Mouse (Mus musculus) midbrain, embryonic 12.5 days (tissue): ENCODE results near the gene Gm13199. TPM values are rescaled to one million over a fixed set of nuclear protein-coding genes. Genes with fewer than 3 reads are reported as not detected.
A peak's percentile ranks its signal among the peaks of the same experiment; 100 is the strongest.

ENCODE experiments used
- ATAC-seq: fragments of 200-750 bp; cut with Nextera tagmentation; 2 replicates; pipeline ENCODE4 v1.8.0; 2017; ENCODE audit warnings: low read depth, moderate TSS enrichment, moderate library complexity; ENCODE audit not compliant: low FRiP score
- H3K27ac ChIP-seq: fragments of 300-500 bp; sonication (generic); replicated peaks from 2 replicates; pipeline ENCODE4 v1.5.1; 2016; ENCODE audit warnings: mild to moderate bottlenecking
- H3K27me3 ChIP-seq: fragments of 300-500 bp; sonication (generic); 2 replicates; pipeline ENCODE4 v1.6.1; 2016; ENCODE audit warnings: mild to moderate bottlenecking
- H3K36me3 ChIP-seq: fragments of 300-500 bp; sonication (generic); 2 replicates; pipeline ENCODE4 v1.6.1; 2016
- H3K4me1 ChIP-seq: fragments of 300-500 bp; sonication (generic); 2 replicates; pipeline ENCODE4 v1.6.1; 2016
- H3K4me2 ChIP-seq: fragments of 300-500 bp; sonication (generic); replicated peaks from 2 replicates; pipeline ENCODE4 v1.6.1; 2016; ENCODE audit warnings: mild to moderate bottlenecking, moderate library complexity
- H3K4me3 ChIP-seq: fragments of 300-500 bp; sonication (generic); 2 replicates; pipeline ENCODE4 v1.5.1; 2016; ENCODE audit warnings: mild to moderate bottlenecking
- H3K9ac ChIP-seq: fragments of 300-500 bp; sonication (generic); replicated peaks from 2 replicates; pipeline ENCODE4 v1.6.1; 2016; ENCODE audit warnings: mild to moderate bottlenecking, moderate library complexity
- H3K9me3 ChIP-seq: fragments of 300-500 bp; sonication (generic); 2 replicates; pipeline ENCODE4 v1.6.1; 2016; ENCODE audit warnings: mild to moderate bottlenecking
- WGBS: fragments of 180-500 bp; shearing (Covaris S2); methylation state at CpG from one replicate; pipeline ENCODE4 v1.1.7; 2016; 5-methylcytosine and 5-hydroxymethylcytosine counted together
- polyA plus RNA-seq: library from polyadenylated mRNA; unstranded; fragments of >200 nt; fragmentation: Nextera tagmentation; extraction: Ambion mirVana; gene quantifications from 2 replicates; pipeline ENCODE4 v1.2.1, GENCODE M21; 2016

Gm13199 gene
- polyA plus RNA-seq: 1.7 and 2.3 TPM in 2 replicates

DNA sequence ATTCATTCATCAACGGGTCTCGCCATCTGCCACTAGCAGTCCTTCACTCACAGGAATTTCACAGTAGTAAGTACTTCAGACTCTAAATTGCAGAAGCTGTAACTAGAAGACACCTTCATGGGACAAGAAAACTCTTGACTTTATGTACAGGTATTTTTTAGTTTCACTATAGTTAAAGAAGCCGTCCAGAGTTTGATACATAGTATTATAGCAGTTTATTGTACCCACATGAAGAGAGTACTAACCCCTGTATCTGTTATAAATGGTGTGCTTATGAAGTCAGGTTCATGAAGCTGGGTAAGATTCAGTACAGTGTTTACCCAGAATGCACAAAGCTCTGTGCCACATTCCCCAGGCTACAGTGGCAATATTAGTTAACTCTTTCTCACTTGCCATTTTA lies at the start of gene Gm13199:
Gm13199 (minus strand) TSS at position 101 of the 400 bp plus-strand sequence.
- no peaks in the 10 kb centered on the region for H3K27me3 ChIP-seq
- no peak for ATAC-seq
- H3K4me2 ChIP-seq: no peak within 1 kb of the TSS
- H3K9ac ChIP-seq: no peak within 1 kb of the TSS
- H3K4me3 ChIP-seq: no peak within 1 kb of the TSS
- H3K36me3 ChIP-seq: peaks cover 71% of the 10 kb centered on the region
- no peaks in the 10 kb centered on the region for H3K4me1 ChIP-seq
- no peak within 1 kb of the TSS for H3K27ac ChIP-seq
- WGBS: 96% methylated on average over 3 of the region's 3 CpGs
- H3K9me3 ChIP-seq: no peaks in the 10 kb centered on the region

DNA sequence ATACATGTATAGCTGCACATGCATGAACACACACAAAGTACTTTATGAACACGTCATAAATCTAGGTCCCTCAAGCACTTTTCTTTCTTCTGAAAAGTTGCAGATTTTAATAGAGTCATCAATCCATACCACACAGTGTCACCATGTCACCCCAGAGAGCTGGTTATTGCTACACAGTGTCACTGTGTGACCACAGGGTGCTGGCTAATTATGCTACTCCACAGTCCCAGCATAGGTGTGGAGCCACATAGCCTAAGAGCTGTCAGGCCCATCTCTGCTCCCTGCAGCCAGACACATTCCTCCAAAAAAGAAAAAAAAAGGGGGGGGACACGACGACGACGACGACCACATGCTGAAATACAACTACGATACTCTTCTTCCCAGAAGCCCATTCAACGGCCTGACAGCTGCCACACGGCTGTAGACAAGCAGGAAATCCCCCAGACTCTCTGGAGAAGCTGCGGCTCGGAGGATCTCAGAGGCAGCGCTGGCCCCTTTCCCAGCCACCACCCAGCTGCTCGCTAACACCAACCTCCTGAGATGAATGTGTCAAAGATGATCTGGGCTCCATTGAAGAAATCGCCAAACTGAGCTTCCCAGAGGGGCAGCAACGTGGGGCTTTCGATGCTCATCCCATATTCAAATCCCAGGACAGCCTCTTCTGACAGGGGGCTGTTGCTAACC lies 48.7 kb upstream of the Gm13199 start:
- 61% methylated on average over 16 of the region's 16 CpGs for WGBS
- Histone ChIP-seq H3K27ac (no peak overlapping the region), H3K4me3 (no peak overlapping the region), H3K9me3 (no peaks in the 10 kb centered on the region), H3K27me3 (no peaks in the 10 kb centered on the region), H3K4me2 (no peak overlapping the region), H3K9ac (no peak overlapping the region), H3K4me1 (no peaks in the 10 kb centered on the region), H3K36me3 (peaks cover 7% of the 10 kb centered on the region; the same call in 1 of the 2 replicates)
- ATAC-seq: no peak

DNA sequence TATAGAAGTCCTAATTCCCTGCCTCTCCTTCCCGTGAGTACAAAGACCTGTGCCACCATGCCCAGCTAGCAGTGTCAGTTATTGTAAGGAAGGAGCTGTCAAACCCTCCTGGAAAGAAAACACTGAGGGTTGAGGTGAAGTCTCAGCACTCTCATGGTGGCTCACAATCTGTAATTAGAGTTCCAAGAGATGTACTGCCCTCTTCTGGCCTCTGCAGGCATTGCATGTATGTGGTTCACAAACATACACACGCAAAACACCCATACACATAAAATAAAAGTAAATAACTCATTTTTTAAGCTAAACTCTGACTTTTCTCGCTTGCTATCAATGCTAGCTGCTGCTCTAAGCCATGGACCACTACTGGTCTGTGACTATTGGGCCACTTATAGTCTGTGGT lies 43.9 kb upstream of the Gm13199 start:
- Histone ChIP-seq H3K9ac (no peak overlapping the region), H3K36me3 (peaks cover 11% of the 10 kb centered on the region; the same call in 1 of the 2 replicates), H3K9me3 (no peaks in the 10 kb centered on the region), H3K27ac (no peak overlapping the region), H3K27me3 (no peaks in the 10 kb centered on the region), H3K4me2 (no peak overlapping the region), H3K4me1 (no peaks in the 10 kb centered on the region), H3K4me3 (no peak overlapping the region)
- 45% methylated on average over 3 of the region's 3 CpGs for WGBS
- no peak for ATAC-seq

- no peak for ATAC-seq
- no peaks in the 10 kb centered on the region for H3K27me3 ChIP-seq
- H3K27ac ChIP-seq: no peak overlapping the region
- no peaks in the 10 kb centered on the region for H3K9me3 ChIP-seq
- 62% methylated on average over 5 of the region's 5 CpGs for WGBS
- no peak overlapping the region for H3K4me3 ChIP-seq
- no peaks in the 10 kb centered on the region for H3K4me1 ChIP-seq
- no peak overlapping the region for H3K9ac ChIP-seq
- H3K36me3 ChIP-seq: peaks cover 11% of the 10 kb centered on the region; the same call in 1 of the 2 replicates
- H3K4me2 ChIP-seq: no peak overlapping the region
Observed at GRCm38 (mm10) chr2:5906092-5906491, 43.4 kb upstream of the Gm13199 start.

DNA sequence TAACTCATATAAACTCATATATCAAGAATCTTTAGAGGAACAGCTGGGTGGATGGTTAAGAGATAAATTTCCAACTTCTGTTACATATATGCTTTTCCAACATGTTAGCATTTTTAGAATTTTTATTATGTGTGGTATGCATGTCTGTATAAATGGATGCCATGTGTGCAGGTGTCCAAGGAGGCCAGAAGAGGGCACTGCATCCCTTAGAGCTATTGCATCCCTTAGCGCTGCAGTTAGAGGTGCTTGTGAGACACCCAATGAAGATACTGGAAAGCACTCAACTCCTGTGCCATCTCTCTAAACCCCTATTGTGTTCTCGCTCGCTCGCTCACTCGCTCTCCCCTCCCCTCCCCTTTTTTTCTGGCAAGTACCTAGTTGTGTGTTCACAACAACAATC lies 37.4 kb upstream of the Gm13199 start:
- H3K4me1 ChIP-seq: no peaks in the 10 kb centered on the region
- no peak overlapping the region for H3K4me3 ChIP-seq
- no peak overlapping the region for H3K27ac ChIP-seq
- 52% methylated on average over 5 of the region's 5 CpGs for WGBS
- ATAC-seq: no peak
- H3K27me3 ChIP-seq: no peaks in the 10 kb centered on the region
- H3K36me3 ChIP-seq: peaks cover 4% of the 10 kb centered on the region; the same call in 1 of the 2 replicates
- no peak overlapping the region for H3K4me2 ChIP-seq
- no peaks in the 10 kb centered on the region for H3K9me3 ChIP-seq
- no peak overlapping the region for H3K9ac ChIP-seq

GRCm38 (mm10) chr2:5894843-5895570 lies 32.3 kb upstream of the Gm13199 start, which contains the start of gene Sec61a2:
Sec61a2 (minus strand) TSS chr2:5895432.
- under 1% methylated on average over 61 of the region's 62 CpGs for WGBS
- peaks cover 5% of the 10 kb centered on the region; the same call in 1 of the 2 replicates for H3K4me1 ChIP-seq
- H3K9me3 ChIP-seq: no peaks in the 10 kb centered on the region
- peaks cover 12% of the 10 kb centered on the region; the same call in 1 of the 2 replicates for H3K36me3 ChIP-seq
- H3K9ac ChIP-seq: peak within 1 kb of the TSS; percentile 91
- peak within 1 kb of the TSS; percentile 57 for H3K4me2 ChIP-seq
- peak within 1 kb of the TSS; percentile 83 for H3K27ac ChIP-seq
- H3K27me3 ChIP-seq: no peaks in the 10 kb centered on the region
- H3K4me3 ChIP-seq: peak within 1 kb of the TSS; percentile 77
- peak; percentile 100 for ATAC-seq

GRCm38 (mm10) chr2:5894296-5894695 lies 31.6 kb upstream of the Gm13199 start:
- 49% methylated on average over 11 of the region's 11 CpGs for WGBS
- Histone ChIP-seq H3K27me3 (no peaks in the 10 kb centered on the region), H3K36me3 (peaks cover 12% of the 10 kb centered on the region; the same call in 1 of the 2 replicates), H3K9me3 (no peaks in the 10 kb centered on the region), H3K4me2 (peak overlapping the region; percentile 57), H3K4me3 (peak overlapping the region; percentile 77), H3K9ac (peak overlapping the region; percentile 91), H3K27ac (no peak overlapping the region), H3K4me1 (peaks cover 5% of the 10 kb centered on the region; the same call in 1 of the 2 replicates)
- ATAC-seq: no peak

GRCm38 (mm10) chr2:5889412-5889811 lies 26.7 kb upstream of the Gm13199 start:
- Histone ChIP-seq H3K27ac (no peak overlapping the region), H3K4me1 (peaks cover 4% of the 10 kb centered on the region; the same call in 1 of the 2 replicates), H3K4me3 (no peak overlapping the region), H3K36me3 (peaks cover 37% of the 10 kb centered on the region), H3K9me3 (no peaks in the 10 kb centered on the region), H3K27me3 (no peaks in the 10 kb centered on the region), H3K9ac (no peak overlapping the region), H3K4me2 (no peak overlapping the region)
- WGBS: 67% methylated on average over 2 of the region's 2 CpGs
- ATAC-seq: no peak

DNA sequence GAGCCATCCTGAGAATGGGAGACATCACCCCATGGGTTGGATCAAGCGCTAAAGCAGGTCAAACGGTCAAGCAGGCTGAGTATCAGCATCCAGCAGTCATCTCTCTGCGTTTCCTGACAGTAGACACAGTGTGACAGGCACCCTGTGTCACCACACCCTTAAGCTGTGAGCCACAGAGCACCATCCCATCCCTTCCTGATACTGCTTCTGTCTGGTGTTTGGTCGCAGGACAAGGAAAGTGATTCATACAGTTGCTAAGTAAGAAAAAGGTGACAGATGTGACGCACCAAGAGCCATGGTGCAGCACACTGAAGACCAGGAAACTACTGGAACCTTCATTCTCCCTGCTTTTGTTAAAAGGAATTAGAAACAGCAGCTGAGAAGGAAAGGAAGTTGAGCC lies 26.1 kb upstream of the Gm13199 start:
- Histone ChIP-seq H3K36me3 (peaks cover 40% of the 10 kb centered on the region), H3K27me3 (no peaks in the 10 kb centered on the region), H3K27ac (no peak overlapping the region), H3K9ac (no peak overlapping the region), H3K4me2 (no peak overlapping the region), H3K4me1 (no peaks in the 10 kb centered on the region), H3K9me3 (no peaks in the 10 kb centered on the region), H3K4me3 (no peak overlapping the region)
- ATAC-seq: no peak
- 89% methylated on average over 5 of the region's 5 CpGs for WGBS

- H3K4me2 ChIP-seq: no peak overlapping the region
- no peaks in the 10 kb centered on the region for H3K9me3 ChIP-seq
- no peaks in the 10 kb centered on the region for H3K27me3 ChIP-seq
- no peak overlapping the region for H3K4me3 ChIP-seq
- no peaks in the 10 kb centered on the region for H3K4me1 ChIP-seq
- peaks cover 65% of the 10 kb centered on the region for H3K36me3 ChIP-seq
- H3K9ac ChIP-seq: no peak overlapping the region
- no peak overlapping the region for H3K27ac ChIP-seq
- 69% methylated on average over 3 of the region's 3 CpGs for WGBS
- ATAC-seq: no peak
Observed at GRCm38 (mm10) chr2:5877446-5877845, 14.7 kb upstream of the Gm13199 start.

GRCm38 (mm10) chr2:5869746-5870145 lies 7.0 kb upstream of the Gm13199 start:
- 89% methylated on average over 5 of the region's 5 CpGs for WGBS
- Histone ChIP-seq H3K9me3 (no peaks in the 10 kb centered on the region), H3K36me3 (peaks cover 70% of the 10 kb centered on the region), H3K4me3 (no peak overlapping the region), H3K9ac (no peak overlapping the region), H3K27ac (no peak overlapping the region), H3K27me3 (no peaks in the 10 kb centered on the region), H3K4me2 (no peak overlapping the region), H3K4me1 (no peaks in the 10 kb centered on the region)
- no peak for ATAC-seq

- Histone ChIP-seq H3K9ac (no peak overlapping the region), H3K4me3 (no peak overlapping the region), H3K27me3 (no peaks in the 10 kb centered on the region), H3K4me2 (no peak overlapping the region), H3K9me3 (no peaks in the 10 kb centered on the region), H3K27ac (no peak overlapping the region), H3K36me3 (peaks cover 66% of the 10 kb centered on the region), H3K4me1 (no peaks in the 10 kb centered on the region)
- ATAC-seq: no peak
- WGBS: 91% methylated on average over 2 of the region's 2 CpGs
Observed at GRCm38 (mm10) chr2:5867681-5868080, 4.9 kb upstream of the Gm13199 start.
